Mouse (Mus musculus): ENCODE data around the gene Zer1. TPM values are rescaled to one million over a fixed set of nuclear protein-coding genes. Genes with fewer than 3 reads are reported as not detected.
"Not testable (repeated sequence)": the region's sequence is repeated elsewhere in the genome, so short reads cannot be mapped to it uniquely, and the experiment has no call there.

Zer1 gene
- polyA plus RNA-seq, 1 experiment from 2014 or later = 5.2 TPM

GRCm38 (mm10) chr2:30134378-30134711 lies 10.0 kb upstream of the Zer1 start:
- Histone ChIP-seq H3K4me2 (ENCODE audit: low read depth, low read length) (peak overlapping the region; percentile 90), H3K27me3 (ENCODE audit: control insufficient read depth, insufficient read depth, low read length) (no peaks in the 10 kb centered on the region), H3K9me3 (replicated peaks; ENCODE audit: control insufficient read depth, low read length) (no peaks in the 10 kb centered on the region), H3K36me3 (replicated peaks; ENCODE audit: control insufficient read depth, insufficient read depth, low read depth, low read length) (no peaks in the 10 kb centered on the region; the same call in 1 of the 2 replicates), H3K27ac (replicated peaks; ENCODE audit: low read depth, low read length) (no peak overlapping the region), H3K9ac (replicated peaks; ENCODE audit: low read length) (peak overlapping the region; percentile 82), H3K4me3 (ENCODE audit: low read depth, low read length) (peak overlapping the region; percentile 83), H3K4me1 (ENCODE audit: control insufficient read depth, insufficient read depth, low read length) (no peaks in the 10 kb centered on the region)
- ATAC-seq (replicated peaks; ENCODE audit: insufficient number of reproducible peaks, low FRiP score, low TSS enrichment, low read depth) (peak; percentile 29; the same call in 1 of the 2 replicates), DNase-seq (ENCODE audit: low spot score) (no peak)
- WGBS = 20% methylated on average over 6 of the region's 6 CpGs

GRCm38 (mm10) chr2:30133613-30134377 lies 9.4 kb upstream of the Zer1 start, which contains the start of gene Tbc1d13:
Gene Tbc1d13, plus strand, starts transcription at chr2:30133746.
- DNase-seq (ENCODE audit: low spot score) (peak; percentile 96), ATAC-seq (replicated peaks; ENCODE audit: insufficient number of reproducible peaks, low FRiP score, low TSS enrichment, low read depth) (peak; percentile 89)
- no peaks in the 10 kb centered on the region for H3K27me3 ChIP-seq (ENCODE audit: control insufficient read depth, insufficient read depth, low read length)
- H3K9ac ChIP-seq (replicated peaks; ENCODE audit: low read length) = peak within 1 kb of the TSS; percentile 82
- no peaks in the 10 kb centered on the region for H3K9me3 ChIP-seq (replicated peaks; ENCODE audit: control insufficient read depth, low read length)
- no peaks in the 10 kb centered on the region for H3K4me1 ChIP-seq (ENCODE audit: control insufficient read depth, insufficient read depth, low read length)
- H3K4me3 ChIP-seq (ENCODE audit: low read depth, low read length) = peak within 1 kb of the TSS; percentile 83
- no peaks in the 10 kb centered on the region; the same call in 1 of the 2 replicates for H3K36me3 ChIP-seq (replicated peaks; ENCODE audit: control insufficient read depth, insufficient read depth, low read depth, low read length)
- peak within 1 kb of the TSS; percentile 90 for H3K4me2 ChIP-seq (ENCODE audit: low read depth, low read length)
- WGBS = 1% methylated on average over 39 of the region's 46 CpGs
- H3K27ac ChIP-seq (replicated peaks; ENCODE audit: low read depth, low read length) = peak within 1 kb of the TSS; percentile 67

GRCm38 (mm10) chr2:30132801-30133612 lies 8.6 kb upstream of the Zer1 start:
- peak; percentile 36 for DNase-seq (ENCODE audit: low spot score)
- Histone ChIP-seq H3K27me3 (ENCODE audit: control insufficient read depth, insufficient read depth, low read length) (no peaks in the 10 kb centered on the region), H3K36me3 (replicated peaks; ENCODE audit: control insufficient read depth, insufficient read depth, low read depth, low read length) (no peaks in the 10 kb centered on the region; the same call in 1 of the 2 replicates), H3K27ac (replicated peaks; ENCODE audit: low read depth, low read length) (no peak overlapping the region), H3K9me3 (replicated peaks; ENCODE audit: control insufficient read depth, low read length) (no peaks in the 10 kb centered on the region), H3K4me1 (ENCODE audit: control insufficient read depth, insufficient read depth, low read length) (no peaks in the 10 kb centered on the region), H3K4me3 (ENCODE audit: low read depth, low read length) (peak overlapping the region; percentile 83), H3K4me2 (ENCODE audit: low read depth, low read length) (peak overlapping the region; percentile 90), H3K9ac (replicated peaks; ENCODE audit: low read length) (peak overlapping the region; percentile 82)
- WGBS = 18% methylated on average over 16 of the region's 16 CpGs
- ATAC-seq (replicated peaks; ENCODE audit: insufficient number of reproducible peaks, low FRiP score, low TSS enrichment, low read depth) = peak; percentile 31; the same call in 1 of the 2 replicates

GRCm38 (mm10) chr2:30131240-30131639 lies 6.9 kb upstream of the Zer1 start:
- H3K4me2 ChIP-seq (ENCODE audit: low read depth, low read length); ATAC-seq (replicated peaks; ENCODE audit: insufficient number of reproducible peaks, low FRiP score, low TSS enrichment, low read depth); H3K27me3 ChIP-seq (ENCODE audit: control insufficient read depth, insufficient read depth, low read length); H3K4me1 ChIP-seq (ENCODE audit: control insufficient read depth, insufficient read depth, low read length); H3K4me3 ChIP-seq (ENCODE audit: low read depth, low read length); DNase-seq (ENCODE audit: low spot score); H3K9me3 ChIP-seq (replicated peaks; ENCODE audit: control insufficient read depth, low read length); H3K9ac ChIP-seq (replicated peaks; ENCODE audit: low read length); H3K27ac ChIP-seq (replicated peaks; ENCODE audit: low read depth, low read length); H3K36me3 ChIP-seq (replicated peaks; ENCODE audit: control insufficient read depth, insufficient read depth, low read depth, low read length): not testable (repeated sequence)
- WGBS = 75% methylated on average over 5 of the region's 5 CpGs

- Histone ChIP-seq H3K9me3 (replicated peaks; ENCODE audit: control insufficient read depth, low read length) (no peaks in the 10 kb centered on the region), H3K27ac (replicated peaks; ENCODE audit: low read depth, low read length) (no peak overlapping the region), H3K9ac (replicated peaks; ENCODE audit: low read length) (no peak overlapping the region), H3K4me2 (ENCODE audit: low read depth, low read length) (no peak overlapping the region), H3K4me1 (ENCODE audit: control insufficient read depth, insufficient read depth, low read length) (no peaks in the 10 kb centered on the region), H3K4me3 (ENCODE audit: low read depth, low read length) (no peak overlapping the region), H3K36me3 (replicated peaks; ENCODE audit: control insufficient read depth, insufficient read depth, low read depth, low read length) (no peaks in the 10 kb centered on the region), H3K27me3 (ENCODE audit: control insufficient read depth, insufficient read depth, low read length) (no peaks in the 10 kb centered on the region)
- no peak for ATAC-seq (replicated peaks; ENCODE audit: insufficient number of reproducible peaks, low FRiP score, low TSS enrichment, low read depth)
- 75% methylated on average over 4 of the region's 4 CpGs for WGBS
- no peak for DNase-seq (ENCODE audit: low spot score)
These were observed 5.8 kb upstream of the Zer1 start for GRCm38 (mm10) chr2:30130156-30130555.

- Histone ChIP-seq H3K4me2 (ENCODE audit: low read depth, low read length) (no peak overlapping the region), H3K27ac (replicated peaks; ENCODE audit: low read depth, low read length) (no peak overlapping the region), H3K9ac (replicated peaks; ENCODE audit: low read length) (no peak overlapping the region), H3K9me3 (replicated peaks; ENCODE audit: control insufficient read depth, low read length) (no peaks in the 10 kb centered on the region), H3K4me1 (ENCODE audit: control insufficient read depth, insufficient read depth, low read length) (no peaks in the 10 kb centered on the region), H3K4me3 (ENCODE audit: low read depth, low read length) (no peak overlapping the region), H3K36me3 (replicated peaks; ENCODE audit: control insufficient read depth, insufficient read depth, low read depth, low read length) (no peaks in the 10 kb centered on the region), H3K27me3 (ENCODE audit: control insufficient read depth, insufficient read depth, low read length) (no peaks in the 10 kb centered on the region)
- DNase-seq (ENCODE audit: low spot score) (peak; percentile 64), ATAC-seq (replicated peaks; ENCODE audit: insufficient number of reproducible peaks, low FRiP score, low TSS enrichment, low read depth) (no peak)
- 28% methylated on average over 2 of the region's 2 CpGs for WGBS
These were observed 4.4 kb upstream of the Zer1 start for GRCm38 (mm10) chr2:30128789-30129188.

- Histone ChIP-seq H3K9ac (replicated peaks; ENCODE audit: low read length) (peak overlapping the region; percentile 83), H3K4me3 (ENCODE audit: low read depth, low read length) (peak overlapping the region; percentile 82), H3K9me3 (replicated peaks; ENCODE audit: control insufficient read depth, low read length) (no peaks in the 10 kb centered on the region), H3K27ac (replicated peaks; ENCODE audit: low read depth, low read length) (0 out of 2 replicates have a peak overlapping the region, but pooled peaks have one; percentile 39), H3K4me2 (ENCODE audit: low read depth, low read length) (peak overlapping the region; percentile 79), H3K4me1 (ENCODE audit: control insufficient read depth, insufficient read depth, low read length) (no peaks in the 10 kb centered on the region), H3K27me3 (ENCODE audit: control insufficient read depth, insufficient read depth, low read length) (no peaks in the 10 kb centered on the region), H3K36me3 (replicated peaks; ENCODE audit: control insufficient read depth, insufficient read depth, low read depth, low read length) (no peaks in the 10 kb centered on the region)
- 2% methylated on average over 44 of the region's 44 CpGs for WGBS
- DNase-seq (ENCODE audit: low spot score) (no peak), ATAC-seq (replicated peaks; ENCODE audit: insufficient number of reproducible peaks, low FRiP score, low TSS enrichment, low read depth) (peak; percentile 60)
These were observed 485 bp downstream of the Zer1 start for GRCm38 (mm10) chr2:30123729-30124471.

Data from embryonic facial prominence, embryonic 11.5 days (tissue).